Mouse (Mus musculus) frontal cortex, adult 2 months (tissue): ENCODE measurements around the gene Mad1l1. TPM values are rescaled to one million over a fixed set of nuclear protein-coding genes. Genes with fewer than 3 reads are reported as not detected.

Source experiments
- DNase-seq, 2 experiments: peaks; one replicate each; pipeline ENCODE4 v3.0.0; 2022; ENCODE audit warnings: low spot score in 1 of 2; ENCODE audit errors: extremely low spot score in 1 of 2
- polyA plus RNA-seq: library from polyadenylated mRNA; depleted of rRNA; stranded (reverse); fragments of >200 nt; gene quantifications from 2 replicates; pipeline ENCODE4 v1.2.3, GENCODE M21; 2012

The Mad1l1 gene
- polyA plus RNA-seq, 1 experiment: 17.9 TPM

DNA sequence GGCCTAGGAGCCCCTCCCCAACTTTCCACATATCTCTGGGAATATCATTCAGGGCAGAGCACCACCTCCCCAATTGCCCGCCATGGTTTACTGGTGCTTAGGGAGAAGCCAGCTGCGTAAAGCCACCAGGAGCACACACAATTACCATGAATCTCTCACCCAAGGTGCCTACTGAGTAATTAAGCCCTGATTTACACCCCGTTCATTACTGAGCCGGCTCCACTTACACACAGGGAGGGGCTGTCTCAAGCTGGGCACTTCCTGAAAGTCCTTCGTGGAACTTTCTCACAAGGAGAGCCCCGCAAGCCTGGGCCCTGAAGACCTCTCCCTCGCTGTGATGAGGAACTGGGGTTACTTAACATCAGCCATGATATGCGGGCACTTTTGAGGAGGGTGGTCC lies 254.6 kb downstream of the Mad1l1 start:
- no peak for DNase-seq

DNA sequence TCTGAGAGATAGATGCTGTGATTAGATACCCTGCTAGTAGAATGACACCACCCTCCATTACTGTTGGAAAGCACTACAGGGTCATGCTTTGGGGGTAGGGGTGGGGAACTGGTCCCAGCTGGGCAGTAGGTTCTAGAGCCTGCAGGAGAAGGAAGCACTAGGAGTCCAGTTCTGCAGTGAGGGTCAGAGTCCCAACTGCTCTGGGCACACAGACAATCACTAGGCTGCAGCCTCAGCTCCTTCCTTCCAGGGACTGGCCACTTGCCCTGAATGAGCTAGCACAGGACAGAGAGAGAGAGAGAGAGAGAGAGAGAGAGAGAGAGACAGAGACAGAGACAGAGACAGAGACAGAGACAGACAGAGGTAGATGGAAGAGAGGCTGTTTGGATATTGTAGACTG lies 255.1 kb downstream of the Mad1l1 start:
- no peak for DNase-seq

DNA sequence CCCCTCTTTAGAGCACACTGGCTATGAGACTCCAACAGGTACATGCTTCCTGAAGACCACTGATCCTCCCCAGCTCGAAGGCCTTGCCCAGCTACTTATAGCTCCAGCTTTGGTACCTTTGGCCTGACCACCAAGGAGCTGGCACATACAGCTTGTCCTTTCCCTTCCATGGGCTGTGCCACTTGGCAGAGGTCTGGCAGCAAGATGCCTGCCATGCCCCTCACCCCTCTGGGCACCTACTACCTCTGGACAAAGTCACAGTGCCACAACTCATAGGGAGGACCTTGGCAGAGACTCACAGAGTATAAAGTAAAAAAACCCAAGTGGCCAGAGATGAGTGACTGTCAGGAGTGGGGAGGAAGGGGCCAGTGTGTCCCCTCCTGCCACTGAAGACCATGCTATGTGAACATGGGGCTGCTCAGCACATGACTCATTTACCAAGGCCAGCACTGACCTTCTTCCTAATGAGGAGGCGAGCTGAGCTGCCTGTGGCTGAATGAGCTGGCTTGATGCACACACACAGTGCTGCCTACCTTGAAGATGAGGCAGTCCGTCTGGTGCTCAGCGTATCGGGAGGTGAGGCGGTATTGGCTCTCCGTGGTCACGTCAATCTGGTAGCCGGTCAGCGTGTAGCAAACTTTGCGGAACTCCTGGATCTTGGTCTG lies 255.9 kb downstream of the Mad1l1 start:
- no peak for DNase-seq

DNA sequence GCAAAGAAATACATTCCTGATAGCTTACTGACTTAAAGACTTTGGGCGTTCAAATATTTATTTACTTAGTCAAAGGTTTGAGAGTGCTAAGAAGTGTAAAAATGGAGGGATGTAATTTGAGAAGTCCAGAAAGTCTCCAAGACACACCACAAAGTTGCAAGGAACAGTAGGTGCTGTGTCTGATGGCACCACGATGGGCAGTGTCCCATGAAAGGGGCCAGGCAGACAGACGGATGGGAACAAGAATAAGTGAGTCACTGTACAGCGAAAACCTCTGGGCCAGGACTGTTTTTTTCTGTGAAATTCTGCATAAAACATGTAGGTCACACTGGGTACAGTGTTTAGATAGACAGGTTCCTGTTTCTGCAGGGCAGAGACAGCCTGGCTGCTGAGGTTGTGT lies 256.8 kb downstream of the Mad1l1 start:
- no peak for DNase-seq

DNA sequence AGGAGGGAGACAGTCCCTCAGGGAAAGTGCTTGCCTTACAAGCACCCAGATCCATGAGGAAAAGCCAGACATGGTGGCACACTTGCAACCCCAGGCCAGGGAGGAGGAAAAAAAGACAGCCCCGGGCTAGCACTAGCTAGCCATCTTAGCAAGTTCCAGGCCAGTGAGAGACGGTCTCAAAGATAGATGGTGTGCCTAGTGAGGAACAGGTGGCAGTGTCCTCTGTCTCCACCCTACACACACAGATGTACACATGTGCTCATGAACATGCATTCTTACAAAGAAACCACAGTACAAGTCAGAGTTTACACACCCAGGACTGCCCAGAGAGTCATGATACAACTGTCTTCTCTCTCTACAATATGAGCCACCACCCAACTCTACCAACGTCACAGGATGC lies 258.5 kb downstream of the Mad1l1 start:
- no peak for DNase-seq

DNA sequence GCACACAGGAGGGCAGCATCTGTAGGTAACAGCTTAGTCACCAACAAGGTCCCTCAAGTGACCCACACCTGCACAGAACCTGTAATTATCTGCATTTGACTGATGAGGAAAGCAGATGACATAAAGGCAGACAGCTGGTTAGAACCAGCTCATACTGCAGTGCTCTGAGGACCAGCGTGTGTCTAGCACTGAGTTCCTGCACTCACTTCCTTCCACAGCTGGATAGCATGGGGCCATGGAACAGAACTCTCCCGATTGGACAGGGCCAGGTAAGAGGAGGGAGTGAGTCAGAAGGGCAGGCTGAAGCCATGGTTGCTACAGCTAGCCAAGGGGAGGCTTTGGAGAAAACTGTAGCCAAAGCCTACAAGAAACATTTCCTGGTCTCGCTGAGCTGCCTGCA lies 259.0 kb downstream of the Mad1l1 start:
- no peak for DNase-seq

DNA sequence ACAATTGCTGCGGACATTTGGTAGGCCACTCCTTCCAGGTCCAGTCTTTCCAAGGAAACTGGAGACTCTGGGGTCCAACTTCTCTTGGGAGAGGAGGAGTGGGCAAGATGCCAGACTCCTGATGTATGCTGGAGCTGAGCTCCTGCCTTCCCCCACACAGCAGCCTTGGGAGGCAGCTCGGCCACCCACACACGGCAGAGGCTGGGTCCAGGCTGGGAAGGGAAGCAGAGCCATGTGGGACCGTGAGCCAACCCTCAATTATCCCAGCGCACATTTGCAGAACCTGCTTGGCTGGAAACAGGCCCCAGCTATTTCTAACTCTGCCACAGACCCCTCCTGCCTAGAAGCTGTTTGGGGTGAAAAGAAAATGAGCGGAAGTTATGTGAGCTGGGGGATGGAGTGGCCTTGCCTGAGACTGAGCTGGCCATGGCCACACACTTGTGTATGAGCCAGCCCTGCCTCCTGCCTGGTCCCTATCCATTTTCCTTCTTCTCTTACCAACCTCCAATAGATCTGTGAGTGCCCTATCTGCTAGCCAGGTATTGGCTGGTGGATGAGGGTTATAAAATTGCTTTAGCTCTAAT lies 260.0 kb downstream of the Mad1l1 start:
- DNase-seq: peak; percentile 57 to 81

DNA sequence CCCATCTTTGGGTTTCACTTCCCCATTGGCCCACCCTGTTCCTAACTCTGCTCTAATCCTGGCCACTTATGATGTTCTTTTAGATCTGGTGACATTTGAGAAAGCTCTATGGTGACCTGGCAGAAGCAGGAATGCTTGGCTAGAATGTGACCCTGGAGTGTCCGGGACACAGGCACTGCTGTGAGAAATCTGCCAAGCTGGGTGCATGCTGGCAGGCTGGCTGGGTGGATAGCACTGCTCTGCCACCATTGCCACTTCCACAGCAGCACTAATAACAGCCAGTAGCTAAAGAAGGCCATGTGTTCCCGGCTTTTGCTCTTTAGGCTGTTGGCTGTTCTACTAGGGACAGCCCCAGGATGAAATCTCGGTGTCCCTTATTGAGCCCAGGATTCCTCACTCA lies 265.1 kb downstream of the Mad1l1 start:
- no peak for DNase-seq

DNA sequence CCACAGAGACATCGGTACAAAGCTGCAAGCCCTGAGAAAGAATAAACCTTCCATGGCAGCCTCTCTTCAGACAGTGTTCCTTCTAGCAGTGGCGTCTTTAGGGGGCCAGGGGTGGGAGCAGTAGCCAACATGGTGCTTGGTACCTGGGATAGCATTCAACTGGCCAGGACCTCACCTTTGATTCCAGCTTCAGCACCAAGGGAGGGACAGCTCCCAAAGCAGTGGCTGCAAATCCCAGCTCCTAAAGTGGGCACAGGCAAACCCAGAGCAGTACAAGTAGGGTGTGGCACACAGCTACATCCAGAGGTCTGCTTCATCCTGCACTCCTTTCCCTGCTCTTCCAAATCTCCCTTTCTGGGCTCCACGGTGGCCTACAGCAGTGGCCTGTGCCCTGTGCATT lies 265.9 kb downstream of the Mad1l1 start:
- DNase-seq: no peak

DNA sequence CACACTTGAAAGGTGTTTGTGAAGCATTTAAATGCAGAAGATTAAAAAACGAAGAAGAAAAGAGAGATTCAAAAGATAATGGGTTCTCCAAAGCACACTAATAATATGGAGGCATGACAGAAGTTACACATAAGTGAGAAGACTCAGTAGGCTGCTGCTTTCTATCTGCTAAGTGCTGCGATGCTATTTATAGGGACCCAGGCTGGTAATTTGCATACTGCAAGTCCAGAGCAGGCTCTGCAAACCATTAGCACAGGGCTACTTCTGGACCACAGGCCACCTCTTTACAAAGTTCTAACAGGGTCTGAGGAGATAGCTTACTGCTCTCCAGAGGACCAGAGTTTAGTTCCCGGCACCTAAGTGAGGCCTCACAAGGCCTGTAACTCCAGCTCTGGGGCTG lies 267.7 kb downstream of the Mad1l1 start:
- DNase-seq: peak; percentile 27 to 65

DNA sequence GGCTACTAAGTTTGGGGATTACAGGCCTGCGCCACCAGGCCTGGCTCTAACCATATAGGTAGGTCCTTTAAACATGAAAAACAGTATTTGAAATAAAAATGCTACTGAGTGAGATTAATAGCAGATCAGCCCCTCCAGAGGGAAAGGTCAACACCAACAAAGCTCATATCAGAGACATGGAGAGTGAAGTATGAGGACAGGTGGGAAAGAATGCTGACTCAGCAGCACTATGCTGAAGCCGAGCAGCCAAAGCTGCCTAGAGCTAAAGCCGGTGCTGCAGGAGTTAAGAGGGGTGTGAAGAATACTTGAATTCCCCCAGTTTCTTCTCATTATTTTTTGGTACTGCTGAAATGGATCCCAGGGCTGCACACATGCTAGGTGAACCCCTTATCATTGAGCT lies 268.9 kb downstream of the Mad1l1 start:
- DNase-seq: no peak

DNA sequence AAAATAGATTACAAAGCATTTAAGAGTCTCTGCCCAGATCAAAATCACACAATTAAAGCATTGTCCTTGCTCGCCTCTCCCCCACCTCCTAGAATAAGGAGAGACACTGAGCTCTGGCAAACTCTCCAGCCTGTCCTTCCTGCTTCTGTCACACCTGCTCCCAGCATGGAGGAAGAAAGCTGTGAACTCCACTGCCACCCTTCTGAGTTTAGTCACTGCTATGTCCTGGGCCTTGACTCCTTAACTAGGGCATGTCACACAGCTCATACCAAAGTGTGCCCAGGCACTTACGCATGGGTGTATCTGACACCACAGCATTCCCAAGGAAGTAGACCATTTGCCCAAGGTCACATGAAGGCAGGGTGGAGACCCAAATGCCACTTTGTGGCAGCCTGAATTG lies 275.9 kb downstream of the Mad1l1 start:
- DNase-seq: no peak

DNA sequence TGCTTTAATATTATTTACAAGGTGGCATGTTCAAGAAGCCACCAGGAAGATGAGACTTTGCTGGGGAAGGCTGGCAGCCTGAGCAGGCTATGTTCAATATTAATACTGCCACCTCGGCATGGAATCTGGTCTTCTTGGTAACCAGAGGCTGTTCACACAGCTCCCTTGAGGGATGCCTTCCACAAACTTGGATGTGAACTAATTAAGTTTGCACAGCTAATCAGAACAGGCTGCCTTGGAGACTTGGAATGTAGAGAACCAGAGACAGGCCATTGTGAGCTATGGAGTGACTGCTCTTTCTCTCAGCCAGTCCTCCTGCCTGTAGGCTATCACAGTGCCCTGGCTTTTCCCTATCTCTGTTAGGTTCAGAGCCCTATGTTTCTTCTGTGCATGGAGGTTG lies 278.4 kb downstream of the Mad1l1 start:
- DNase-seq: no peak

DNA sequence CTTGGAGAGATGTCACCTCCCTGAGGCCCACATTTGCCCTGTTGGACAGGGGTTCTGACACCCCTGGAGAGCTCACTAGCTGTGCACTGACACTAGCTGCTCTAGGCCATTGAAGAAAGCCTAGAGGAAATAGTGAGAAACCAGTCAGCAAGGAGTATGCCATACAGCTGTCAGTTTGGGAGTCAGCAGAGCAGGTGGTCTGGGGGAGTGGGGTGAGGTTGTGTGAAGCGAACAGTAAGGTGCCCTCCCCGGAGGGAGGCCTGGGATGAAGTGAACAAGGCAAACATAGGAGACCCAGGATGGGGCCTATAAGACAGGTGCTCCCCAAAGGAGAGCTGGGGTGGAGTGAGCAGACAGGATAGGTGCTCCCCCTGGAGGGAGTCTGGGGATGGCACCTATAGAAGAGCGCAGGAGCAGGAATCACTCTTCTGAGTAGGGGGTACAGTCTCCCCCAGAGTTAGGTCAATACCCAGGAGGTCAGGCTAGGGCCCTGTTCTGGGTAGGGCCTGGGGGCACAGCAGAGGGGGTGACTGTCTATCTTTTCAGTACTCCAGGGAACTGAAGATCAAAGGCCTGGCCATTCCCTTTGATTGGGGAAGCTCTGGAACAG lies 279.2 kb downstream of the Mad1l1 start:
- DNase-seq: peak in 1 of 2 experiments; percentile 57

DNA sequence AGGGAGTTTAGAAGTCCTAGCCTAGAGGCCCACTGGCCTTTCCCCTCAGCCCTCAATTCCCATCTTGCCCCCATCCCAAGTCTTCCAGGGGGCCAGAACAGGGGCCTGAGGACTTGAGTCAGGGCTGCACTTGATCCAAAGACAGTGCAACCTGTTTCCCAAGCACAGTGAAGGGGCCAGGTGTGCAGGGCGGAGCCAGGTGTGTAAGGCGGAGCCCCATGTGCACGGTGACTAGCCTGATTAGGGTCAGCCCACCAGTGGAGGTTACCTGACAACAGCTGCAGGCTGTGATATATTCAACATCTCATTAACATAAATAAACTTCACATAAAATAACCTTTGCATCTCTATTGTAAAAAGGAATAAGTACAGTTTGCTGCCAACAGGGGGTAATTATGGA lies 280.3 kb downstream of the Mad1l1 start:
- no peak for DNase-seq

DNA sequence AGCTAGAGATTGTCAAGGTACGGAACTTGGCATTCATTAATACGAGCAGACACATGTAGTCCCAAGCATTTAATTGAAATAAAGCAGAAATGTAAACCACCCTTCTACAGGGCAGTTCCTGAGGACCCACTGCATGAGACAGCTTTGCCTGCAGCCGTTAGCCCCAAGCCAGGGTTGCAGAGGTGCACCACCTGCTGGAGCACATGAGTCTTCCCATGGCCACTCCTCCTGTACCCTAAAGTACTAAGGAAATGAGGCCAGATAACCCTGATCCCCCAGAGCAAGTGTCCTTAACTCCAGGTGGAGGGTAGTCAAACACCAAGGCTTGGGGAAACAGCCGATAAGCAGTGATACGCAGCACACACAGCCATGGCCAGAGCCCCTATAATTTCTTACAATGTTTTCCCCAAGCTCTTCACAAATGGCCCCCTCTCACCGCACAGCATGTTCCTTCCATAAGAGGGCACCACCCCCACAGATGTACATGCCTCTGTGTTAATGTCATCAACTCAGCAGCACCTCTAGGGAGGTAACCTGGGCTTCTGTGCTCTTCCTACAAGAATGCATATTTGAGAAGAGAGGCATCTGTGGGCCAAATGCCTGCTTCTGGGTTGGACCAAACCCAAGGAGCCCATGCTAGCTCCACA lies 283.6 kb downstream of the Mad1l1 start:
- DNase-seq: no peak

DNA sequence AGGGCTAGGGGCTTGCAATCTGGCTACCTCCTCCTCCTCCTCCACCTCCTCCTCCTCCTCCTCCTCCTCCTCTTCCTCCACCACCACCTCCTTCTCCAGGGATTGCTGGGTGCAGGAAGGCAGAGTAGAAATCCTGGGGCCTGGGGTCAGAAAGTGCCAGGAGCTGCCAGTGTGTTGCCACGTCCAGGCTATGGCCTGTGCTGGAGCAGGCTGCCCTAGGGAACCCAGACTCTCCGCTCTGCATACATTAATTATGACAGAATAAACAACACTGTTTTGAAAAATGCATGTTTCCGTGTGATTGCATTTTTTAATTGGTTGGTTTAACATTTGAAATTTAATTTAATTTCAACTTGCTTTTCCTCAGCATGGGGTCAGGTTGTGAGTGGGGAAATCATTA lies 285.7 kb downstream of the Mad1l1 start:
- DNase-seq: no peak

DNA sequence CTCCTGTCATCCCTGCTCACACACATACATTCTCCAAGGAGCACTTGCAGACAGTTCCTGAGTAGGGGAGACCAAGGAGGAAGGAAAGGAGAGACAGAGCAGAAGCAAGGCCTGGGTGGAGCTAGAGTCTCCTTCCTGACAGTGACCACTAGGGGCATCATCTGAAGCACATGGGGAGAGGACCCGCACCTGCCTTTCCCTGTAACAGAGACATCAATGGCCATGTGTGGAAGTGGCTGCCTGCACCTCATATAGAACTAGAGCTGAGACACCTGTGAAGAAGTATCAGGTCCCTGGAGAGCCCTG lies 286.4 kb downstream of the Mad1l1 start:
- no peak for DNase-seq

DNA sequence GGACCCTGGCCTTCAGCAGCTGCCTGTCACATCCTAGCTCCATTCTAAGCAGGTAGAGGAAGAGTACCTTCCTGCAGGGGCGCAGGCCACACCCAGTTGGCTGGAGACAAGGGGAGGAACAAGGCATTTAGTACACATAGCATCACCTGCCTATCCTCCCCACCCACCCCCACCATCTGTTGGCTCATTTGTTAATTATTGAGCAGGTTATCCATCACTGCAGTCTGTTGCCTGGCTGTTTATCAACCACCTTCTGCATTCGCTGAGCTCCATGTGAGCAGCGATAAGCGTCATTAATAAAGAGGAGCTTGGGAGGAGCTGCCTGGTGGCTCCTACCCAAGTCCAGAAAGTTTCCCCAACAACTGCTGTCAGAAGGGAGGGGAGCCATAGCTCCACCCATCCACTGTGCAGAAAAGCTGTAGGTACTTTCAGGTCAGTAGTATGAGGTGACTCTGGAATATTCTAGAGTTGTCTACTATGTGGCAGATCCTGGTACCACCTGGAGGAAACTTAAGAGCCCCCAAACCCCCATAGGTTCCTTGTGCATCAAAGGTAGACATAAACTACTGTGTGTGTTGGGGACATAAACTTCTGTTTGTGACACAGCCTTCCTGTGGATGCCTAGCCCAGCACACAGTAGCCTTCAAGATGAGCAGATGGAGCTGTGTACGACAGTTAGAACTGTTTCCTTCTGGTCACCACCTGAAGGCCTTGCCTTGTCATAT lies 286.9 kb downstream of the Mad1l1 start:
- no peak for DNase-seq

DNA sequence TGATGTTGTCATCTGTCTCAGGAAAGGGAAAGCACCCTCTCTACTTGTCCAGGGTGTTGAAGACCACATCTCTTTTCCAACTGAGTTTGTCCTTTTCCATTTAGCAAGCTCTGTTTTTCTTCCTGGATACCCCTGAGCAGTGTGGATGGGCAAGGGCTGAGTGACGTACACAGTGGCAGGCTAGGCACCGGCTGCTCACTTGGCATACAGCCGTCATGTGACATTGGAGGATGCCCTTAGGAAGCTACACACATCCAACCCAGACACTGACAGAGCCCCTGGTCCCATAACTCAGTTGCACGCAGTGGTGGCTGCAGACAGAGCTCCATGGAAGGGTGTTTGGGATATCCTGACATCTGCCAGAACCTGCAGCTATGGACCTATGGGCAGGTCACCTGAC lies 295.0 kb downstream of the Mad1l1 start:
- DNase-seq: no peak

DNA sequence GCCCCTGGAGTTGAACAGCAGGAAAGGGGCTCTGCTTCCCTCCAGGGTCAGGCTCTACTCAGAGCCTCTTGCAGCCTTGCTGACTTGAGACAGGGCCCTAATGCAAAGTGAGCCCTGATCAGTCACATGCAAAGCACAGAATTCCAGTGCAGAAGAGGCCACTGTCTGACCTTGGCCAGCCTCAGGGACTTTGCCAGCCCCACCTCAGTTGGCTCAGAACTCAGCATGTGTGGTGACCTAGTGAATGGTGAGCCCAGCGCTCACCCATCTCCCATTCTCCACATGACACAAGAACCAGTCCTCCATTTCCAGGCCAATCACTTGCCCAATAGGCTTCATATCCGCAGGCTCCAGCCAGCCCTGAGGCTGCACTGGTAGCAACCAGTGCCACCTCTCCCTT lies 296.1 kb downstream of the Mad1l1 start:
- DNase-seq: no peak
